Mouse (Mus musculus) telencephalon, adult 2 months (tissue): ENCODE measurements at regions not wholly inside any gene's neighbourhood (a gene's known extent, or its start where the extent isn't known, plus 50 kb on each side); places are given as distances from the start of the nearest gene placed in this dataset.
A peak's percentile ranks its signal among the peaks of the same experiment; 100 is the strongest.
"Not testable (repeated sequence)": the region's sequence is repeated elsewhere in the genome, so short reads cannot be mapped to it uniquely, and the experiment has no call there.

Experiments used
- DNase-seq: peaks from one replicate; pipeline ENCODE4 v3.0.0-alpha.2; 2011; ENCODE audit warnings: low read depth, low spot score

- not testable (repeated sequence) for DNase-seq
Measured at GRCm38 (mm10) chr16:8914183-8914582, 84.3 kb downstream of the 1810013L24Rik start.

- peak; percentile 55 for DNase-seq
Measured at GRCm38 (mm10) chr16:8916091-8916490, 86.2 kb downstream of the 1810013L24Rik start.

- peak; percentile 58 for DNase-seq
Measured at GRCm38 (mm10) chr16:8918741-8919535, 89.0 kb downstream of the 1810013L24Rik start.

GRCm38 (mm10) chr16:8924732-8925131, 94.8 kb downstream of the 1810013L24Rik start:
- no peak for DNase-seq

- DNase-seq: no peak
Measured at GRCm38 (mm10) chr16:8931961-8932360, 102.1 kb downstream of the 1810013L24Rik start.

GRCm38 (mm10) chr16:8933121-8933520, 103.2 kb downstream of the 1810013L24Rik start:
- no peak for DNase-seq

- no peak for DNase-seq
Measured at GRCm38 (mm10) chr16:8936446-8936845, 106.5 kb downstream of the 1810013L24Rik start.

GRCm38 (mm10) chr16:8938516-8938915, 108.6 kb downstream of the 1810013L24Rik start:
- peak; percentile 87 for DNase-seq

- DNase-seq: no peak
Measured at GRCm38 (mm10) chr16:8939136-8939535, 109.2 kb downstream of the 1810013L24Rik start.

- DNase-seq: peak; percentile 35
Measured at GRCm38 (mm10) chr16:8944412-8945102, 114.7 kb downstream of the 1810013L24Rik start.

GRCm38 (mm10) chr16:8947846-8948245, 117.9 kb downstream of the 1810013L24Rik start:
- DNase-seq: no peak

- no peak for DNase-seq
Measured at GRCm38 (mm10) chr16:8951156-8951899, 121.4 kb downstream of the 1810013L24Rik start.

GRCm38 (mm10) chr16:8961739-8962138, 131.8 kb downstream of the 1810013L24Rik start:
- DNase-seq: no peak

GRCm38 (mm10) chr16:8993521-8994250, 163.8 kb downstream of the 1810013L24Rik start:
- peak; percentile 93 for DNase-seq

- DNase-seq: peak; percentile 61
Measured at GRCm38 (mm10) chr16:8994521-8994920, 164.6 kb downstream of the 1810013L24Rik start.

- DNase-seq: no peak
Measured at GRCm38 (mm10) chr16:8997250-8997649, 167.3 kb downstream of the 1810013L24Rik start.

- DNase-seq: peak; percentile 71
Measured at GRCm38 (mm10) chr16:9004012-9004411, 174.1 kb downstream of the 1810013L24Rik start.

- no peak for DNase-seq
Measured at GRCm38 (mm10) chr16:9005933-9006332, 176.0 kb downstream of the 1810013L24Rik start.

GRCm38 (mm10) chr16:9009361-9010083, 179.6 kb downstream of the 1810013L24Rik start:
- peak; percentile 97 for DNase-seq

- DNase-seq: no peak
Measured at GRCm38 (mm10) chr16:9011077-9011476, 181.2 kb downstream of the 1810013L24Rik start.

GRCm38 (mm10) chr16:9011691-9012090, 181.8 kb downstream of the 1810013L24Rik start:
- DNase-seq: no peak
